Mouse (Mus musculus): Measurements from ENCODE around the gene Agap2. TPM values are rescaled to one million over a fixed set of nuclear protein-coding genes. Genes with fewer than 3 reads are reported as not detected.

The Agap2 gene
- 31.1 to 112 TPM (median 48.9 TPM) in 3 replicates for total RNA-seq (2017)

DNA sequence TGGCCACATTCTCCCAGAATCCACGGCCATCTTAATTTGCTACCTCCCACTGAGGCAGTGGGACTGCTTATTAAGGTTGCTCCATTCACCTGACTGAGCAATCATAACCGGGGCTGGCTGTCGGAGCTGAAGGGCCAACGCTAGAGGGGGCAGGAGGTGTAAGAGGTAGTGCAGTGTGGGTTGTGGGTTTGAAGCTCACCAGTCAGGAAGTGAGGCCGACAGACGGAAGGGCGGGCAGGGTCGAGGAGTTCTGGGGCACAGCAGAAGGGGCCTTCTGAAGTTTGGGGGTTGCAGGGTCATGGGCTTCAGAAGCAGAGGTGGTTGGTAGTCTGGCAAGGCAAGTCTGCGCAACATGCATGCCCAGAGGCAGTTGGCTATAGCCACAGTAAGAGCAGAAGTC, at the start of gene Agap2:
Gene Agap2 (plus strand): TSS at position 205 of the 400 bp plus-strand sequence.
- peak; percentile 74 for ATAC-seq (replicated peaks; ENCODE audit: insufficient number of reproducible peaks, low FRiP score, low TSS enrichment, poor library complexity, severe bottlenecking)

DNA sequence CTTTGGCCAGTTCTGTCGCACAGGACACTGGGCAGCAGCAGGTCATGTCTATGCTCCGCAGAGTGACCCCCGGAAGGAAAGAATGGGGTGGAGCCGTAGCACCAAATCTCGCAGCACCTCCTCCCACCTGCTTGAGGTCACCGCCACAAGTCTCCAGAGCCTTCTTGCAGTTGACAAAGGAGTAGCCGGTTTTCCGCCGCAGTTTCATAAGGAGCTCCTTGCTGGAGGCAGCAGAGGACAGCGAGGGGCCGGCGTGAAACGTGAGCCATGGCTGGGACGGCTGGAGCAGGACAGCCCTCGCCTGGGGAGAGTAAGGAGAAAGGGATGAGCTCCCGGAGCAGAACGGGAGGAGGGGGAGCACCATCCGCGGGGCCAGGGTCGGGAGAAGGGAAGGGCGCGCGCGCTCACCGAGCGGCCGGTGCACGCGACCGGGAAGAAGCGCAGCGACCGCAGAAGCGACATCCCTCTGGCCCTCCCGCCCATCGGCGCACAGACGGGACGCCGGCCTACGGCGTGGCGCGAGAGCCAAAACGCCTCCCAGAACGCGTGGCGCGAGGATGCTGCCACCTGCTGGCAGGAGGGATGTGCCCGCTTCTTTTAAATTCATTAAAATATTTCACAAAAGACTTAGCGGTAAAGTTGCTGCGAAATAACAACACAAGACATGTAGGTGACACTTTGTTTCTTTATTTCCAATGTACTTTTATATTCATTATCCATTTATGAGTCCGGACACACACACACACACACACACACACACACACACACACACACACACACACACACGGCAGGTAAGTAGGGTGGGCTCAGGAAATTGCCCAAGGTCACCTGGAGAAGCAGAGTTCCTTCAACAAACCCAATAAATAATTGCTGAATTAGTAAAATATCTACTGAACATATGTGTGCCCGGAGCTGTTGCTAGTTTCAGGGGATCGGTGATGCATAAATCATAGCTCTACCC, 44.5 kb upstream of the Agap2 start, which contains the start of gene Tsfm:
Gene Tsfm (minus strand): TSS at position 505 of the 961 bp plus-strand sequence.
- peak; percentile 91 for ATAC-seq (replicated peaks; ENCODE audit: insufficient number of reproducible peaks, low FRiP score, low TSS enrichment, poor library complexity, severe bottlenecking)

DNA sequence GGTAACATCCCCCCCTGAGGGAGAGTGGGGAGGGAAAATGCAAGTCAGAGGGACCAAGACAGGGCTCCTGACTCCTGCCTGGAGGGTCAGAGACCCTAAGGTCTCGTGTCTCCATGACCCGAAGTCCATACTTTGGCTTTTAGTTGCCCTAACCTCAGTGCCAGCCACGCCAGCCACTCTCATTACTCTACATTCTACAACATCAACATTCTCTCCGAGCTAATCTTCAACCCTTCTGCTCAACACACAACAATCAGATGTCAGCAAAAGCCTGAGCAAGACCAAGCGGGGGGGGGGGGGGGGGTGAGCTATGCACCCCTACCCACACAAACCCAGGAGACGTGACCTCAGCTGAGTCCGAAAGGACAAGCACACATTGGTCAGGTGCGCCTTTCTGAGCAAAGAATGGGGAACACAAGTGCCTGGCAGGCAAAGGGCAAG, 41.8 kb upstream of the Agap2 start:
- ATAC-seq (replicated peaks; ENCODE audit: insufficient number of reproducible peaks, low FRiP score, low TSS enrichment, poor library complexity, severe bottlenecking), result no peak

DNA sequence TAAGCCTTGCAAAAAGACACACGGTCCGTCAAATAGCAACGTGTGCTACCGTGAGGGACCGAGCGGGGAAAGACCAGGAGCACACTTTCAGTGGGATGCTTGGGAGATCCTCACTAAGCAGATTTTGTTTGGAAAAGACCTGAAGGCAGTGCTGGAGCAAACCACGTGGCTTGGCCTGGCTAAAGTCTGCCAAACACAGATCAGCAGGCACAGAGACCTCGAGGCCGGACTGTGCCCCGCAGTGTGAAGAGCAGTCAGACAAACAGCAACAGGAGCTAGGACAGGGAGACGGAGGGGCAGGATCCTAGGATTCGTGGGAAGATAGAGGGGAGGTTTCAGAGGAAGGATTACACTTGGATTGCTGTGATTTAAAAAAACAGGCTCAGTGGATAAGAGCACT, 38.8 kb upstream of the Agap2 start:
- ATAC-seq (replicated peaks; ENCODE audit: insufficient number of reproducible peaks, low FRiP score, low TSS enrichment, poor library complexity, severe bottlenecking), result no peak

DNA sequence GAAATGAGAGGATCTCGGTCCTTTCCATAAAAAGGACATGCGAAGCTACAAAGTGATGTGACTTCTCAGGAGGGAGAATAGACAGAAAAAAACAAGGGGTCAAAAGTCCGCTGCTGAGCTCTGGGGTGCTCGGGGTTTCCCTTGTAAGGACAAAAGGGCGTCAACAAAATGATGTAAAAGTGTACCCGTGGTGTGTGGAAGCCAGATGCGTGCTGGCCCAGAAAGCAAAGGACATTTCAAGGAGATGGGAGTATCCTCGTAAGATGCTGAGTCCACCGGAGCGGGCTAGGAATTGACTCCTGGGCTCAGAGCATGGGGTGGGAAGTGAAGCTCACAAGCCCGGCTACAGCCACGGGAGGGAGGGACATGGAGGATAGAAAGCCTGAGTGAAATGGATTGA, 37.4 kb upstream of the Agap2 start:
- no peak for ATAC-seq (replicated peaks; ENCODE audit: insufficient number of reproducible peaks, low FRiP score, low TSS enrichment, poor library complexity, severe bottlenecking)

DNA sequence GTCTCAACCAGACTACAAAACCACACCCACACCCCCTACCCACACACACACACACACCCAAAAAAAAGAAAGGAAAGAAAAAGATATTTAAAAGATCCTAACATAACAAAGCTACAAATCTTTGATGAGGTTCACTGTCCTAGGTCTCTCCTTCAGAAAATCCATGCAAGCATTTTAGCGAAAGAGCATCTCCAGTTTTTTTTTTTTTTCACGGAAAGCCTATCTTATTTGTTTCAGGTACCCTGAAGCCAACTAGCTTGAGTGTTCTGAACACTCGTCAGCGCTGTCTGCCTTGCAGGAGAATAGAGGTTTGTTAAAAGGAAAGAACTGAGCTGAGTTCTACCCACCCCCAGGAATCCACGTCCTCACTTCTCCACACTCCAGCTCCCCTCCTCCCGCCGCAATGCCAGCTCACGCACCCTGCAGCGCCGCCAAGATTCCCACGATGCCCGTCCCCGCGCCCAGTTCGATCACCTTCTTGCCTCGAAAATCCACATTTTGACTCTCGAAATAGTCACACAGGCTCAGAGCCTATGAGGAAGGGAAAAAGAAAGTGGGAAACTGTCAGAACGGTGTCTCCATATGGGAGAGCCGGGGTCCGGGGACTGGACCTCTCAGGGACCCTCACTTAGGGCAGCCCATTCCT, 34.4 kb upstream of the Agap2 start:
- no peak for ATAC-seq (replicated peaks; ENCODE audit: insufficient number of reproducible peaks, low FRiP score, low TSS enrichment, poor library complexity, severe bottlenecking)

DNA sequence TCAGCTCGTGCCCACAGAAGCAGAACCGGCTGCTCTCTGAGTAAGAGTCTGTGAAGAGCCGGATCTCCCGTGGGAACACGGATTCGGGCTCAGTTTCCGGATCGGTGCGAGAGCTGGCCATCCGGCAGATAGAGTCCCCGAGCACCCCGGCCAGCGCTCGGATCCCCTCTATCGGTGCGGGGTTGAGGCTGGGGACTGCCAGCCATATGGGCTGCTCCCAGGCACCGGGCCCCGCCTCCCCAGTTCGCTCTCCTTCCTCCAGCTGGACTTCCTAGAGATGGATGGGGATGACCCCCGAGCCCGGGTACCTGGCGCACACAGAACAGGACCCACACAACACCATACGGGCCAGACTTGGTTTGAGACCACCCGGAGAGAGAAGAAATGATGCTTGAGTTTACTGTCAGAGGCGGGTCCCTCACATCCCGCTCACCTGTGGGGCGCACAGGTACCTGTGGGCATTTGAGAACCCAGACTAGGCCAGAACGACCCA, 33.8 kb upstream of the Agap2 start, which contains the start of the genes Mettl1 and Eef1akmt3:
Gene Mettl1 (plus strand): TSS at position 141 of the 493 bp plus-strand sequence.
Gene Eef1akmt3 (minus strand): TSS at position 240 of the 493 bp plus-strand sequence.
- ATAC-seq (replicated peaks; ENCODE audit: insufficient number of reproducible peaks, low FRiP score, low TSS enrichment, poor library complexity, severe bottlenecking), result peak; percentile 2; the same call in 1 of the 2 replicates

DNA sequence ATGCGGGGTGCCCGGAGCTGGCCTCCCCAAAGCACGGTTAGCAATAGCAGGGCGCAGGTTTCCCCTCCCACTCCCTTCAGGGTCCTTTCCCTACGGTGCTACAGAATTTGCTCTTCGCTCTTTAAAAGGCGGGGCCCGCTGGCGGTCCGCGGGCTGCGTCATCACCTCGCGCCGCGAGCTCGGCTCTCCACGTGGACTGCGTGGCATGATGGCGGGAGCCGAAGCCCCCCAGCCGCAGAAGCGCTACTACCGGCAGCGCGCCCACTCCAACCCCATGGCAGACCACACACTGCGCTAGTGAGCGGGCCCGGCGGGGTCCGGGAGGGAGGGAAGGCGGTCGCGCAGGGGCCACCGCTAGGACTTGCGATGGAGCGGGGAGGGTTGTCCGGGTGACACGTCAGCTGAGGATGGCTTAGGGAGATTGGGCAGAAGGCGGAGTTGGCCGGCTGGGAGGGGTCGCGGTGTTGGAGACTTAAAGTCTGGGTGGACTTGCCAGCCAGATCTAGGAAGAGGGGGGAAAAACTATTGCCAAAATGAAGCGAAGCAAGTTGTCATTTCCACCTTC, 33.2 kb upstream of the Agap2 start:
- ATAC-seq (replicated peaks; ENCODE audit: insufficient number of reproducible peaks, low FRiP score, low TSS enrichment, poor library complexity, severe bottlenecking), result peak; percentile 61

DNA sequence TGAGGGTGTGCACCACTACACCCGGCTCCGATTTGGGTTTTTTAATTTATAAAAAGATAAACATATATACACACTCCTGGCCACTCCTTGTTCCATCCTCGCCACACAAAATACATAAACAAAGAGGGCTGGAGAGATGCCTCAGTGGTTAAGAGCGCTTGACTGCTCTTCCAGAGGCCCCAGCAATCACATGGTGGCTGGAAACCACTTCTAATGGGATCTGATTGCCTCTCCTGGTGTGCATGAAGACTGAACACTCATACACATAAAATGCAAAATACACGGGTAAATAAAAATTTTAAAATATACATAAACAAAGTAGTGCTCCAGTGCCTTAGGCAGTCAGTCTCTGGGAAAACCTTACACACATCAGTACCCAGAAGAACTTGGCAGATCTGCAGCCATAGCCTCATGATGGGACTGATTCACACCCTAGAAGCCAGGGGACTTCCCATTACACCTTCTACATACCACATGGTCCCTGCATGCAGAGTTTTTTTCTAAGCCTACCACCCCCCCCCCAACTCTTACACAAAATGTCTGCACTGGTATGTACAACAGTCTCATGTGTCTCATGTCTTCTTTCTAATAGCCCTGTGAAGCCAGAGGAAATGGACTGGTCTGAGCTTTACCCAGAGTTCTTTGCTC, 32.5 kb upstream of the Agap2 start:
- ATAC-seq (replicated peaks; ENCODE audit: insufficient number of reproducible peaks, low FRiP score, low TSS enrichment, poor library complexity, severe bottlenecking), result no peak

DNA sequence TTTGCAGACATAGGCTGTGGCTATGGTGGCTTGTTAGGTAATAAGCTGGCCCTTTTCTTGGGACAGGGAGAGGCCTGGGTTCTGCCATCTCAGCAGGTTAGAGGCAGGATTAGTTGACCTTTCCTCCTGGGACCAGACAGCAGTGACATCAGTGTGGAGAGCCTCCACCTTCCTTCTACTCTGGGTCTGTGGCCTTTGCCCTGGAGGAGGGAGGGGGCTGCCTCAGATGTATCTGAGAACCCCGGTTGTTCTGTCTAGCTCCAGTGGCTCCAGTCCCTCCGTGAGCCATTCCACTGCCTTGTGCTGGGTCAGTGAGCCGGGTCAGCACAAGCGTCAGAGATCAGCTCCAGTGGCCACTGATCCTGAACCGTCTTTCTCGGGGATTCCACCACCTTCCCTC, 31.9 kb upstream of the Agap2 start:
- no peak for ATAC-seq (replicated peaks; ENCODE audit: insufficient number of reproducible peaks, low FRiP score, low TSS enrichment, poor library complexity, severe bottlenecking)

DNA sequence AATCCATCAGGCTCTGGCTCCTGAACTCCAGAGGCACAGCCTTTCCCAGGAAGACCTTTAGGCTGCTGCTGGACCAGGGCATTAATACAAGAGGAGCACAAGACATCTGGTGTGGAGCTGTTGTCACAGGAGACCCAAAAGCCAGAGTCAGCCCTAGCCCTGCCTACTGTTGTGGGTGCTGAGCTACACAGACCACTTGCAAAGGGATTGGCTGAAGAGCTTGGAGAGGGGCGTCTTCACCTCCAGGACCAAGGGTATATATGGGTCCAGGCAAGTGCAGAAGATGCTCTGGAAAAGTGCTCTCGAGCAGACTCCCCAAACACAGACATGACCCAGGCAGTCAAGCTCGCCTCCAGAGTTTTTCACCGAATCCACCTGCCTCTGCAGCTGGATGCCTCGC, 27.1 kb upstream of the Agap2 start, which contains the start of gene Cyp27b1:
Gene Cyp27b1 (plus strand): TSS at position 297 of the 400 bp plus-strand sequence.
- no peak for ATAC-seq (replicated peaks; ENCODE audit: insufficient number of reproducible peaks, low FRiP score, low TSS enrichment, poor library complexity, severe bottlenecking)

DNA sequence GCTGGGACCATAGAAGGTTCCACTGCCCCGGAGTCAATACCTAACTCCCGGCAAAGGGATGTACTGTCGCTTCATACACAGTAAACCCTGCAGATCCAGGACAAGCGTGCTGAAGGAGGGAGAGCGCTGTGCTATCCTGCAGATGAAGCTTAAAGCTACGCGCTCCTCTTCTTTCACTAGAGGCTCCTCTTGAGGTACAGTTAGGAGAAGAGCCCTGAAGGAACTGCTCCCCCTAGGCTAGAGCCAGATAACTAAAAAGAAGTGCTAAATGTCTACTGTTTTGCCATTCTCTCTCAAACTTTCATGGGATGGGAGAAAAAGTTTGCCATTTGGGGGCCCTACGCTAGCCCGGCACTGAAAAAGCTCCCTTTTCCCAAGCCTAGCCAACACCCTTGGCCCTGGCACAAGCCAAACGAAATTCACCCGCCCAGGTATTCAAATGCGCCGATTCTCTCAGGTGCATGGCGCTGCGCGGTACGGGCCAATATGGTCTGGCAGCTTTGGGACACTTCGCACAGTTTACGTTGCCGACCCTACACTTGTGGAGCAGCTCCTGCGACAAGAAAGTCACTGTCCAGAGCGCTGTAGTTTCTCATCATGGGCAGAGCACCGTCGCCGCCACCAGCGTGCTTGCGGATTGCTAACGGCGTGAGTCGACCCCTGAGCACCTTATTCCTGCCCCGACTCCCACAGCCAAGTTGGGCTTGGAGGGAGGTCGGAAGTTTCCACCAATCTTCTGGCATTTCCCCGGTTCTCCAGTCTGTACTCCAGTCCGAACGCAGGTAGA, 26.3 kb upstream of the Agap2 start:
- ATAC-seq (replicated peaks; ENCODE audit: insufficient number of reproducible peaks, low FRiP score, low TSS enrichment, poor library complexity, severe bottlenecking), result no peak

DNA sequence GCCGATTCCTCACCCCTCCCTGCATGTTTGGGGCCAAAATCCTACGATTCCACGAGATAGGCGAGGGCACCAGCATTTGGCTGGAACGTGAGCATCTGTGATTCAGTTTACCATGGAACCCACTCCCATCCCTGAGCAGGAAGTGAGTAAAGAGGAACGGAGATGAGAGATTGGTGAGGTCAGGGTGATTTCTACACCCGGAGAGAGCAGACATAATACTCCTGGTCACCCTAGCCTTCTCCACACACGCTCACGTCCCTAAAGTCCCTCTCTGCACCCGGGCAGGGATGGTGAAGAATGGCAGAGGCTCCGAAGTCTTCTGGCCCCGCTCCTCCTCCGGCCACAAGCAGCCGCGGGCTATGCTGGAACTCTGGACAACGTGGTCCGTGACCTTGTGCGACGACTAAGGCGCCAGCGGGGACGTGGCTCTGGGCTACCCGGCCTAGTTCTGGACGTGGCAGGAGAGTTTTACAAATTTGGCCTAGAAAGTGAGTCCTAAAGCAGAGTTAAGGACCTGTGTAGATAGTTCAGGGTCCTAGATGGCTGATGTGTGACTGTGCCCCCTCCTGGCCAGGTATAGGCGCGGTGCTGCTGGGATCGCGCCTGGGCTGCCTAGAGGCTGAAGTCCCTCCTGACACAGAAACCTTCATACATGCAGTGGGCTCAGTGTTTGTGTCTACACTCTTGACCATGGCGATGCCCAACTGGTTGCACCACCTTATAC, 25.5 kb upstream of the Agap2 start:
- no peak for ATAC-seq (replicated peaks; ENCODE audit: insufficient number of reproducible peaks, low FRiP score, low TSS enrichment, poor library complexity, severe bottlenecking)

DNA sequence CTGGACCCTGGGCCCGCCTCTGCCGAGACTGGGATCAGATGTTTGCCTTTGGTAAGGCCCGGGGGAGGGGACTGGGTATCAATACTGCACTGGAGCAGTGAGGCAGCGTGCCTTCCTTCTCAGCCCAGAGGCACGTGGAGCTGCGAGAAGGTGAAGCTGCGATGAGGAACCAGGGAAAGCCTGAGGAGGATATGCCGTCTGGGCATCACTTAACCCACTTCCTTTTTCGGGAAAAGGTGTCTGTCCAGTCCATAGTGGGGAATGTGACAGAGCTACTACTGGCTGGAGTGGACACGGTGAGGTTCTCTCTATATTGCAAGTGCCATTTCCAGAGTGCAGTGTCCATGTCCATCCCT, 25.0 kb upstream of the Agap2 start:
- ATAC-seq (replicated peaks; ENCODE audit: insufficient number of reproducible peaks, low FRiP score, low TSS enrichment, poor library complexity, severe bottlenecking), result 0 out of 2 replicates have a peak, but pooled peaks have one; percentile 12

DNA sequence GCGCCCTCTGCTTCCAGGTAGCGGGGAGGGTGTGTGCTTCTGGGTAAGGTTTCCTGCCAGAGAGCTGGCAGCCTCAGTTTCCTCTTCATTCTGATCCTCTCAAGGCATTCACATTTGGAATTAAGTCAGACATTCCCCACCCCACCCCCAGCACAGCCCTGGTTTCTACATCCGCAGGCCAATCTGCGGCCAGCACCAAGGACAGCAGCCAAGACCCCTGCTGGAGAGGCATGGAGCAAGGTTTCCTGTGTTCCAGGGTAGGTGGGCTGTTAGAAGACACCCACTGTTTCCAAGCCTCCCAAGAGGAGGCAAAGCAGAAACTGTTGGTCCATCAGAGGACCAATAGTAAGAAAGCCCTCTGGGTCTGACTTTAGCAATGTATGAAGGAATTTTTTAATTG, 20.4 kb upstream of the Agap2 start:
- ATAC-seq (replicated peaks; ENCODE audit: insufficient number of reproducible peaks, low FRiP score, low TSS enrichment, poor library complexity, severe bottlenecking), result no peak

DNA sequence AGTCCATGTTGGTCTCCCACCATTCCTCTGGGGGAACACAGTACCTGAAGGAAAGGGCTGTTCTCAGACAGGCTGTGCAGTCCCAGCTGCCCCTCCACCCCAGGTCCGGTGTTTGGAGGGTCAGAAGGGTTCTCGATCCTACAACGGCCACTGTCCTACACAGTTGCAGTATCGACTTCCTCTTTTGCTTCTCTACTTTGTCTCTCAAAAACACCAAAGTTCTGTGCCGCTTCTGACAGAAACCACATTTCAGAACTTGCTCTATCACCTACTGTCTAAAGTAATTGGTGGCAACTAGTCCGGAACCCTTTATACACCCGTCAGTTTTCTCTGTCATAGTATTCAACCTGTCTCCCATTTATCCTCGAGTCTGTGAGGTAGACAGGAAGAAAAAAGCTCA, 19.7 kb upstream of the Agap2 start:
- ATAC-seq (replicated peaks; ENCODE audit: insufficient number of reproducible peaks, low FRiP score, low TSS enrichment, poor library complexity, severe bottlenecking), result no peak

DNA sequence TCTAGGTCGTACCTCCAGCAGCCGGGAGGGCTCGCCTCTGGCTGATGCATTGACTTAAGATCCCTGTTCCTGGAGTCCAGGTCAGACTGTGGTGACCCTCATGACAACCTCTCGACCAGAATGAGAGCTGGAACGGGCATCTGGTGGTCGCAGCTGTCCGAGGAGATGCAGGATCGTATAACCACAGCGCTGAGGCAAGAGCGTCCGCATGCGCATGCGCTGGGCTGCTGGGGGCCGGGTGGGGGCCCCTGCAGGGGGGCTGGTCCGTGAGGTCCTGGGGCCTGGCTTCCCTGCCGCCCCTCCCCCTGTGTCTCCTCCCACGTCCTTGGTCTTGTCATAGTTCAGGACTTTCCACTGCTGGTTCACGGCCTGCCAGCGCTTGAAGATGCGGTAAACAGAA, 18.6 kb upstream of the Agap2 start:
- ATAC-seq (replicated peaks; ENCODE audit: insufficient number of reproducible peaks, low FRiP score, low TSS enrichment, poor library complexity, severe bottlenecking), result no peak

All from monocyte, adult 5-6 weeks (primary cell).